Mouse (Mus musculus): ENCODE measurements around the gene Zbtb16. TPM values are rescaled to one million over a fixed set of nuclear protein-coding genes. Genes with fewer than 3 reads are reported as not detected.

Zbtb16 gene
- total RNA-seq, 1 experiment from 2014 or later, result 21.6 TPM

- DNase-seq, result no peak
Measured at GRCm38 (mm10) chr9:48744451-48744850, 91.6 kb downstream of the Zbtb16 start.

GRCm38 (mm10) chr9:48743338-48744285, 92.4 kb downstream of the Zbtb16 start:
- no peak for DNase-seq

- DNase-seq, result no peak
Measured at GRCm38 (mm10) chr9:48742150-48742549, 93.9 kb downstream of the Zbtb16 start.

- no peak for DNase-seq
Measured at GRCm38 (mm10) chr9:48741433-48742077, 94.5 kb downstream of the Zbtb16 start.

- no peak for DNase-seq
Measured at GRCm38 (mm10) chr9:48740732-48741255, 95.2 kb downstream of the Zbtb16 start.

GRCm38 (mm10) chr9:48740098-48740505, 95.9 kb downstream of the Zbtb16 start:
- DNase-seq, result peak; percentile 96

GRCm38 (mm10) chr9:48738795-48739476, 97.1 kb downstream of the Zbtb16 start:
- DNase-seq, result no peak

- DNase-seq, result no peak
Measured at GRCm38 (mm10) chr9:48737911-48738310, 98.1 kb downstream of the Zbtb16 start.

GRCm38 (mm10) chr9:48737210-48737850, 98.7 kb downstream of the Zbtb16 start:
- DNase-seq, result peak; percentile 66

GRCm38 (mm10) chr9:48736361-48737209, 99.4 kb downstream of the Zbtb16 start:
- DNase-seq, result no peak

- DNase-seq, result no peak
Measured at GRCm38 (mm10) chr9:48735466-48736312, 100.3 kb downstream of the Zbtb16 start.

GRCm38 (mm10) chr9:48734725-48735465, 101.1 kb downstream of the Zbtb16 start:
- DNase-seq, result no peak

GRCm38 (mm10) chr9:48733817-48734544, 102.0 kb downstream of the Zbtb16 start:
- DNase-seq, result no peak

GRCm38 (mm10) chr9:48733083-48733482, 102.9 kb downstream of the Zbtb16 start:
- DNase-seq, result no peak

- DNase-seq, result no peak
Measured at GRCm38 (mm10) chr9:48731651-48732536, 104.1 kb downstream of the Zbtb16 start.

- no peak for DNase-seq
Measured at GRCm38 (mm10) chr9:48730446-48730979, 105.5 kb downstream of the Zbtb16 start.

GRCm38 (mm10) chr9:48729471-48729870, 106.6 kb downstream of the Zbtb16 start:
- peak; percentile 37 for DNase-seq
